Mouse (Mus musculus) T-helper 1 cell (primary cell): ENCODE results near the gene Lmod3.

Source experiments
- in situ Hi-C: fragments of 300-600 bp; cut with MboI, MseI; formaldehyde crosslinking; loops from one replicate; pipeline ENCODE4 v1.15.1; 2025; ENCODE audit warnings: high pct_unique_total_duplicates

Lmod3 gene

DNA sequence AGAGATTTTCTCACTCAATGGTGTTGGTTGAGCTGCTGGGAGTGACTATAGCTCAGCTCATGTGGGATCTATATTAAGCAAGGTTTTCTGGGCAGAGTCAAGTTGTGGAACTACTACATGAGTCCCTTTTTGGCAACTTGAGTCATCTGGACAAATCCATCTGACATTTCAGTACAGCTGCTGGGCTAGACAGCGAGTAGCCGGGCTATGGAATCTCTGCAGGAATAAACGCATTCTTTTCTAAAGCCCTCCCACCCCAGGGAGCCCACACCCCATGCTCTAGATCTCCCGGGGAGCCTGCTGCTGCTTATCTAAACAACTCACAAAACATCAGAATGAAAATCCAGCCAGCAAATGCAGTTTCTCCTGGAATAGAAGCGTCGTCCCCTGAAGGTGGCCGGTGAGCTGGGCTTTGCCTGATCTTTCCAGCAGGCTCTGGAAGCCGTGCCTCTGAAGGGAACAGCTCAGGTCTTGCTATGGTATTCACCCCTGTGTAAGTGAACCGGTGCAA is at the start of gene Lmod3:
TSS of gene Lmod3 (minus strand) at position 49 of the 511 bp plus-strand sequence.
- in situ Hi-C loops: loop anchor here (10.0 to 25.0 kb wide), 2 partner anchors 272 to 485 kb away; no protein-coding TSS in a partner anchor

DNA sequence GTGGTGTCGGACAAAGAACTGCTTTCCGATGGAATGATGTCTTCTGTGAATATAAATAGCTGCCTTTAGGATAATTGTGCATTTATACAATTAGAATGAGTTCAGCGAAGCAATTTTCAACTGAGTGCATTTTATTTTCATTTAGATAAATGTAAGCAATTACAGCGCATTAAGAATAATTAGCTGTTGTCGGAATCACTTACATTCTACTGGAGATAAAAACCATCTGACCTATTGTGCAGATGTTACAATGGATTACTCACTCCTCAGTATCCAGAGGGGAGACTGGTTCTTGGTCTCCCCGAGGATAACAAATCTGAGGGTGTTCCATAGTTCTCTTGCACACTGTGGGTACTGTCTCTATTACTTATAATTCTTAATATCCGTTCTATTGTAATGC is 49.7 kb upstream of the Lmod3 start:
- in situ Hi-C loops: no loop called here

DNA sequence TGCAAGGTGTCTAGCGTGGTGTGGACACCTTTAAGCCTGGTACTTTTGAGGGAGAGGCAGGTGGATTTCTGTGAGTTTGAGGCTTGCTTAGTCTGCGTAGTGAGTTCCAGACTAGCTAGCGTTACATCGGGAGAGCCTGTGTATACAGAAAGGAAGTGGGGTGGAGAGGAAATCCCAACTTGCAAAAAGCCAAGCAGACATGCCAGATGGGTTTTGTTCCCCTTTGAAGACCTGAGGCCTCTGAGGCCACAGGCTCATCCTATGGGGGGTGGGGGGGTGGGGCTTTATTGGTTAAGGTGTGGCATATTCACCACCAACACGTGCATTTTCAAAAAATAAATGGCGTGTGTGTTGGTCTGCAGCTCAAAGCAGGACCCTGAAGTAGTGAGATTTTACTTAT is 48.1 kb upstream of the Lmod3 start:
- in situ Hi-C loops: no loop called here

DNA sequence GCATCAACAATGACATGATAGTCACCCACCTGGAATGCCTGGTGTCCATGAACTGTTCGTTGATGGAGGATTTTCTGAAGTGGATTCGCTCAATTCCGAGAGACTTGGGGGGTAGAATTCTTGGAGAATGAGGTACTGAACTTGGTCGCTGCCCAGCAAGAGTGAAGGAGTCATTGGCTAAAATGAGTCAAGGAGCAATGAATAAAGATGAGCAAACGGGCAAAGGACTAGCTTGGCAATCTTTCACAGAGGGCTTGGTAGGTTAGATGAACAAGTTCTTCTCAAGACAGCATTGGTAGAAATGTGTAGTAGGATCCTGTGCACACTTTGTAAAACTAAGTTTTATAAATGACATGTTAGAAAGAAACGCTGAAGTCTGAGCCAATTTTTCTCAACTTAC is 47.6 kb upstream of the Lmod3 start:
- in situ Hi-C loops: no loop called here

DNA sequence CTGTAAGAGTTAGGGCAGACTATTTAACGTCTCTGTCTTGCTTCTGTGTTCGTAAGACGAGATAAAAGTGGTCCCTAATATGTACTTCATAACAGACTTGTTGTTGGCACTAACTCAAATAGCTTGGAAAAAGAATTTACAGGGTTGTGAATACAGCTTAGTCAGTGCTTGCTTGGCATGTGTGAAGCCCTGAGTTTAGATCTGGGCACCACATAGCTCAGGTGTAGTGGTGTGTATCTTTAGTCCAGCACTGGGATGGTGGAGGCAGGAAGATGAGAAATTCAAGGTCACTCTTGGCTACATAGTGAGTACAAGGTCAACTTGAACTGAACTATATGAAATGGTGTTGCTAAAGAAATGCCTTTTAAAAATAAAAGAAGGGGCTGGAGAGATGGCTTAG is 44.6 kb upstream of the Lmod3 start:
- in situ Hi-C loops: loop anchor here (10.0 kb wide), 1 partner anchor 1582 kb away; the partner anchor contains the start of gene Suclg2

DNA sequence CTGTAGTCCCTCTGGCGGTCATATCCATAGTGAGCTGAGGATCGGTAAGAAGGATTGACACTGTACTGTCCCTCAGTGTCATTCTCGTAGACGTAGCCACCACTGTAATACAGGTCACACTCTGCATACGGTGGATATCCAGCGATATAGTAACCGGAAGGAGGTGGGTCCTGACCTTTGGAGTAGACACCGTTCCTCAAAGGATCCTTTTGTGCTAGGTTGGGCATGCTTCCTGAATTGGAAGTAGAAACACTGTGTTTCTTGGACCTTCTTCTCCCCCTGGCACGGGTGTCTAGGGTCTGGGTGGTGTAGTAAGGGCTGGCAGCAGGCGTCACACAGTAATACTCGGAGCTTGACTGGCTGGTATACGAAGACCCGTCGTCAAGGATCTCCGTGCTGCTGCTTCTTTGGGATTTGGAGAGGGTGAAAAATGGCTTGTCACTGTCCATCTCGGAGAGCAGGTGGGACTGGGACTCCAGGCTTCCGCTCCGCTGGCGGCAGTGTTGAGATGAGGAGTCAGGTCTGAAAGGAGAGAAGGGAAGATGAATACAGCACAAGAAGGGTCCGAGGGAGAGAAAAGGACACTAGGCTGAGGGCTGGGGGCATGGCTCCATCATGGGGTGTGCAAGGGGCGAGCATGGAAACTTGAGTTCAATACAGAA is 43.4 kb upstream of the Lmod3 start:
- in situ Hi-C loops: loop anchor here (10.0 kb wide), 1 partner anchor 1581 kb away; the partner anchor contains the start of gene Suclg2

DNA sequence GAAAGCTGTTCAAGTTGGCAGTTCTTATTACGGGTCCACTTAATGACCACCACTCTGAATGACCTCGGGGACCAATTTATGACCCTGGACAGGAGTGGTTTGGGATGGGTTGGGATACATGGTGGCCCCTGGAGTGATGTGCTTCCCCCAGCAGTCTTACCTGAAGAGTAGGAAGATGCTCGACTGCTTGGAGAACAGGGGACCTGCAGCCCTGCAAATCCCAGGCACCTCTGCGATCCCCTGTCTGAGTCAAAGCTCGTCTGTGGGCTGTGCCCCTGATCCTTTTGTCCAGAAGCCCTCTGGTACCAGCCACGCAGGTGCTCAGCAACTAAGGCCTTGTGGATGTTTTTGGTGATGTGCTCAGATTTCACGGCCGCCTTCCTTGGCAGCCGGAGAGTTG is 42.9 kb upstream of the Lmod3 start:
- in situ Hi-C loops: loop anchor here (10.0 kb wide), 1 partner anchor 1581 kb away; the partner anchor contains the start of gene Suclg2

DNA sequence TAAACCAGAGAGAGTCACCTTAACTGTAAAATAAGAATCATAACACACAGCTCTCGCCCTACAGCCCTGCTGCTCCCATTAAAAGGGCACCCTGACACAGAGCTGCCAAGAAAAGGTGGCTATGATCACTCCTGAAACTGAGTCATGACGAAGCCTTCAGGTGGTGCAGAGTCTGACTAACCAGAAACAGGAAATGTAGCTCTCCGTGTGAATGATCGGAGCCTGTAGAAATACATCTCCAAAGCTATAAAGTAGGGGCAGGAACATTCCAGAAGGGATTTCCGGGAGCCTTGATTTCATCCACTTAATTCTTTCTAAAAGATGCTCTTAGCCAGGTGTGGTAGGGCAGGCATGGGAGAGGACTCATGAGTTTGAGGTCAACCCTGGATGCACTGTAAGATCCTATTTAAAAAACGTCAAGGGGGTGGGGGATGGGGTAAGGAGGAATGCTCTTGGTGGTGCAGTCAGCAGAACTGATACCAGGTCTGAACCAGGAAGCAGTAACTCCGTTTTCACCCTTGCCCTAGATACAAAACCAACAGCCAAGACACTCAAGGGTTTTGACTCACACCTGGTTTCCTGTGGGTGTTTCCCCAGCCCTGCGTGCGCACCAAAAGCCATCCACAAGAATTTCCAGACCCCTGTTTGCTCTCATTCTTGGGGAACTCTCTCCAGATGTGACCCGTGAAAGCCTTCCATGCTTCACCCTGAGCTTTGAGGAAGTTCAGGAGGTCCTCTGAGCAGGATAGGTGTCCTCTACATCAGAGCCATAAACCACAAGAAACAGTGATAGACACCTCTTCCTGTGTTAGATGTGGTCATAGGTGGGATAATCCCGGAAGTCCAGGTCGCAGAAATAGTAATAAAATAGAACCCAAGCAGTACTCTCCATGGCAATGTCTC is 41.4 kb upstream of the Lmod3 start:
- in situ Hi-C loops: loop anchor here (10.0 kb wide), 1 partner anchor 1579 kb away; the partner anchor contains the start of gene Suclg2

DNA sequence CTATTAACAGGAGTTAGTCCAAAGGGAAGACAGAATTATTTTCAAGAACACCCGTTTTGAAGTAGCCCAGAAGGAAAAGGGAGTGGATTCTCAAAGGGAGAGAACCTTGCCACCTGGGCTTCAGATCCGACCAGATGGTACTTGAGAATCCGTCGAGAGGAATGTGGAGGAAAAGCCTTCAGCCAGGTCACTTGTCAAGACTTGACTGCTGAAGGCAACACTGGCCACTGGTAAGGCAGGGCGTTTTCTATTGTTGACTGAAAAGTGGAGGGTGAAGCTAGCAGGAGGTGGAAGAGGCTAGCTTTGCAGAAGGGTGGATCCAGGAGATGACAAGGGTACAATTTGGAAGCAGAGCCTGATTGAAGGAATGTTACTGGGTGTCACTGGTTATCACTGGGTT is 40.3 kb upstream of the Lmod3 start:
- in situ Hi-C loops: loop anchor here (10.0 kb wide), 1 partner anchor 1578 kb away; the partner anchor contains the start of gene Suclg2

DNA sequence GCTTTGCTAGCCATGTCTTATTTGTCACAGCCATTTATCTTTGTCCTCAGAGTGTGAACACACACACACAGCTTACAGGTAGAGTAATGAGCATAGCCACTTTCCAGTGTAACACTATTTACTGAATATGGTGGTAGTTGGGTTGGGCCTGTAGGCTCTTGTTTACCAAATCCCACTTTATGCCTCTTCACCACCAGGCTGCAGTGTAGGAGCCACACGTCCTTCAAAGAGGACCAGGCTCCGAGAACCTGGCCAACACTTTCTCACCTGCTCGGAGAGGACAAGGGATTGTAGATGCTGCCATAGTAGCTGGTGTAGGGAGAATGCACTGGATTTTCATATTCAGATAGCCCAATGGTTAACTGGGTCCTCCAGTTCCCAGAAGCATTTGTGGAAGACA is 39.5 kb upstream of the Lmod3 start:
- in situ Hi-C loops: loop anchor here (10.0 kb wide), 1 partner anchor 1577 kb away; the partner anchor contains the start of gene Suclg2

DNA sequence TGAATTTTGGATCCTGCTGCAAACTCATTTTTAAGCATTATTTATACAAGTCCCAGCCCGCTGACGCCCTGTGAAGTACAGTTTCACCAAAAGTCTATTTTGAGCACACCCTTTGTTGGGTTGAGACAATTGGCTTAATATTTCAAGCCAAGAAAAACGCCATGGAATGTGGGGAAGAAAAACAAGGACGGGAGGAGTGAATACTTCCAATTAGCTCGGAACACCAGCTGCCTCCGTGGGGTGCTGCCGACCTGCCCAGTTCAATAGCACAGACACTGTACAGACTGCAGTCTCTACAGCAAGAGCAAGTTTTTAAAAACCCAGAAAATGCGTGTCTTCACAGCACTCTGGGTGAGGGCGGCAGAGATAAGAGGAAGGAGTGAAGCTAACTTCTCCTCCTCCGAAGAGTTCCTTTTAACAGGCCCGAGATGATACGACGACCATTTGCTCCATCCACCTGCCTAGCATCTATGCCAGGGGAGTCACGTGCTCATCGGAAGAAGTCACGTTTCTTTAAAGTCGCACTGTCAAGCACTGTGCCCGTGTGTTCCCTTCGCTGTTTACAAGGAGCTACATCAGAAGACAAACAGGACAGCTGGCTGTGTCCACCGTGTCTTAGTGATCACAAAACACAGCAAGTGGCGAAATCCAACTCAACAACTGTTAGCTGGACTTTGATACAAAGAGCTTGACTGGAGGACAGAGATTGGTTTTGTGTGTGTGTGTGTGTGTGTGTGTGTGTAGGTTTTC is 38.8 kb upstream of the Lmod3 start:
- in situ Hi-C loops: loop anchor here (10.0 kb wide), 1 partner anchor 1577 kb away; the partner anchor contains the start of gene Suclg2

DNA sequence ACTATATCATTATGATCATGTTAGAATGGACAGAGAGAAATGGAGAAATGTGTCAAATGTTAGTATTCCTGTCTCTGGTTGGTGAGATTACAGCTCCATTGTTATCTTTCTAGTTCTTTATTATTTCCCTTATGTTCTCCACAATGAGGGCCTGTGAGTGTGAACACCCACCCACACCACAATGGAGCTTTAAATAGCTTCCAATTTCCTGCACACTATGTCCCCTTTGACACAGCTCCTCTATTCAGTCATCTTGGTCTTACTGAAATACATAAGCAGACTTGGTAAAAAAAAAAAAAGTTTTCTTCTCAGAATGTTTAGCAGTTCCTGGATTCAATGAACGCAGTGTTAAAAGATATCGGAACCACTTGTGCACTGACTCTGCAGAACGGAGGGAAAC is 38.1 kb upstream of the Lmod3 start:
- in situ Hi-C loops: loop anchor here (10.0 kb wide), 1 partner anchor 1576 kb away; the partner anchor contains the start of gene Suclg2

DNA sequence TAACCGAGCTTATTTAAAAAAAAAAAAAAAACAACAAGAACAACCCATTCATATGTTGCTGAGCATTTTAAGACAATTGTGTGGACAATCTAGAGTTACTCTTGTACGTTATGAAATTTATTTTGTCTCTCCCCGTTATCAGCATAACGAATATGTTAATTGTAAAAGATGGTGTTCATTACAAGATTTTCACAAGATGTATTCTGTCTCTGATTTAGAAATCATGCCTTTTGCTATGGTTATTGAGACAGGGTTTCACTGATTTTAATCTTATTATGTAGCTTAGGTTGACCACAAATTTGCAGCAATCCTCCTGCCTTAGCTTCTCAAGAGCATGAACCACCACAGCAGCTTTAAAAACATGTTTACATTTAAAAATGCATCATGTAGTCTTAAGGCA is 37.3 kb upstream of the Lmod3 start:
- in situ Hi-C loops: loop anchor here (10.0 kb wide), 1 partner anchor 1575 kb away; the partner anchor contains the start of gene Suclg2

DNA sequence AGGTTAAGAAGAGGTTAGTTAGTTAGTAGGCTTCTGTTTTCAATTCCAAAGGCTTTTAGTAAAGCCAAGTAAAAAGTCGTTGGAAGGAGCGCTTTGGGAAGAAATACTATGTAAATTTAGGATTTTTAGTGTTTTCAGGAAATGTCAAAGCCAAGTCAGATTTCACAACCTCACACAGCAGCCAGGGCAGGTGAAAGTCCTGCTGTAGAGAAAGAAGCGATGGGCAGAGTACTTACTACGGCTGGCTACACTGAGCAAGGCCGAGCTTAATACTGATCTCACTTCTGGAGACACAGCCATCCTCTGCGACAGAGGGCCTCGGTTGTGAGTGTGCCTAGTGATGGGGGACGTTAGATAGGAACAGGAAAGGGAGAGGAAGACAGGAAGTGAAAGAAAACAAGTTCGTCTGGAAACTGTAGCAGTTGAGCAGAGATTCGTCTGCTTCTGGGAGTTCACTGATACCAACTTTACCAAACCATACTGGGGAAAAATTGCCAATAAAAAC is 36.8 kb upstream of the Lmod3 start:
- in situ Hi-C loops: no loop called here

DNA sequence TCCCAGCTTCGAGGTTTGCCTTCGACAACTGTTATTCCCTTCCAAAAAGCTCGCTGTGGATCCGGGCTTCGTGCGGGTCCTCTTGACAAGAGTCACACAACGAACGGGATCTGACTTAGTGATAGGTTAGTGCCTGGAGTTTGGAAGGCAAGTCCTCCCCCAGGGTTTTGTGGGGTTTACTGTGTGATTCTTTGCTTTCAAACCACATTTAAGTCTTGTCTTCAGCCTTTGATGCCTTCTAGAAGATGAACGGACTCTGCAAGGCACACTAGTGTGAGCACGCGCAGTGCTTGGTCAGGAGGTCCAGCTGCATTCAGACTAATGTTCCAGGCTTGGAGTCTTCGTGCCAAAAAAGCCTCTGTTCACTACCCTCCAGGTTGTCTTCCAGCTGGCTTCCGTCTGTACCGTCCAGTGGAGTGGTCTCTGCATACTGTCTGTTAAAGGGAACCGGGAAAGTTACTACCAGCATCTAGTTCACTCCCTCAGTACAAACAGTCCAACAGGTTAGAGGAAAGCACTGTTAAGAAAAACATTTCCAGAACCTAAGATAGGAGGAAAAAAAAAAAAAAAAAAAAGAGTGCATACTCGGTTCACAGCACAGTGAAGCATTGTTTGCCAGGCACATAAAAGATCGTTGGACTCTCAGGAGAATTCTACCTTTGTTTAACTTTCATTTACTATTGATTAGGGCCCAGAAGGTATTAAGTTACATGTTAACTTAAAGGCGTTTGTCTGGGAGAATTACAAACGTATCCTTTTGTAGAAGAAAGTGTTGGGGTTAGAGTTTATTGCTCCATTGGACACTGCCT is 35.7 kb upstream of the Lmod3 start:
- in situ Hi-C loops: no loop called here

DNA sequence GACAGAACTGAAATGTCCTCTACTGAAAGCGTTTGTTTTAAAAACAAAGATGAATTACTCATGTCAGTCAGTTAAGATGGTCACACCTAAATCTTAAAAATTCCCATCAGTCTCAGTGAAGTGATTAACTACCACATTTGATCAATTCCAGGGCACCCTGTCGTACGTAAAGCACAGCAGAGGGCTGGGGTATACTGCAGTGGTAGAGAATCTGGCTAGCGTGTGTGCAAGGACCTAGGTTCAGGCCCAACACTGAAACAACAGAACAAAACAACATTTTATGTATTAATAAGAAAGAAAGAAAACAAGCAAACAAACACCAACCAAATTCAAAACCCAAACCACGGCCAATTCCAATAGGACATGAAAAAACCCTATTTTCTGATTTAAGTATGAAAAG is 33.8 kb upstream of the Lmod3 start:
- in situ Hi-C loops: no loop called here

DNA sequence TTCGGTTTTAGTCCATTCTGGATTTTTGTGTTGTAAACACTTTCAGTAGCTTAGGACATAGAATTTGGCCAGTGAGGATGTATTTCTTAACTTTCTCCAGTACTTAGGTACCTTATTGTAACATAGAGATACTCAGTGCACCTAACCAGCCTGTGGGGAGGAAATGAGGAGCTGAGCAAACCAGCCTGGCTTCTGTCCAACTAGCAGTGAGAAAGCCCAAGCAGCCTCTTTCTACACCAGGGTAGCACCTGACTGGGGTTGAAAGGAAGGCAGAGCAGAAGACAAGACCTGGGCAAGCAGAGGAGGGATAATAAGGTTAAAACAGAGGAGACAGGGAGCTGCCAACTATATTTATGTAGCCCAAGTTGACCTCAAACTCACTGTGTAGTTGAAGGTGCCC is 31.1 kb upstream of the Lmod3 start:
- in situ Hi-C loops: no loop called here

DNA sequence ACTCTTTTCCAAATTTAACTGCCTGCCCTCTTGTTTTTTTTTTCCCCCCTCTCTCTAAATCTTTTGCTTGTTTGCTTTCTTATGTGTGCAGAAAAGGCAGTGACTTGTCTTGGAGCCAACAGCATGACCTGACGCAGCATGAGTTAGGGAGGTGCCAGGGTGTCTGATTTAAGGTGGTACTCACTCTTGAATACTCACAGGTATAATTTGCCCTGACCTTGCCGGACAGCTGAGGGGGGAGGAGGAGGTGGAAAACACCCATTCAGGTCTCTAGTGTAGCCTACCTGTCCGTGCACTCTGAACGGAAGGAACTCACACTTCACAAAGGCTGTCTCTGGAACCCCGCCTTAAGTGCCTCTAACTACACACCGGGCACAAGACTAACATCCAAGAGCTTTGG is 26.3 kb upstream of the Lmod3 start:
- in situ Hi-C loops: no loop called here

DNA sequence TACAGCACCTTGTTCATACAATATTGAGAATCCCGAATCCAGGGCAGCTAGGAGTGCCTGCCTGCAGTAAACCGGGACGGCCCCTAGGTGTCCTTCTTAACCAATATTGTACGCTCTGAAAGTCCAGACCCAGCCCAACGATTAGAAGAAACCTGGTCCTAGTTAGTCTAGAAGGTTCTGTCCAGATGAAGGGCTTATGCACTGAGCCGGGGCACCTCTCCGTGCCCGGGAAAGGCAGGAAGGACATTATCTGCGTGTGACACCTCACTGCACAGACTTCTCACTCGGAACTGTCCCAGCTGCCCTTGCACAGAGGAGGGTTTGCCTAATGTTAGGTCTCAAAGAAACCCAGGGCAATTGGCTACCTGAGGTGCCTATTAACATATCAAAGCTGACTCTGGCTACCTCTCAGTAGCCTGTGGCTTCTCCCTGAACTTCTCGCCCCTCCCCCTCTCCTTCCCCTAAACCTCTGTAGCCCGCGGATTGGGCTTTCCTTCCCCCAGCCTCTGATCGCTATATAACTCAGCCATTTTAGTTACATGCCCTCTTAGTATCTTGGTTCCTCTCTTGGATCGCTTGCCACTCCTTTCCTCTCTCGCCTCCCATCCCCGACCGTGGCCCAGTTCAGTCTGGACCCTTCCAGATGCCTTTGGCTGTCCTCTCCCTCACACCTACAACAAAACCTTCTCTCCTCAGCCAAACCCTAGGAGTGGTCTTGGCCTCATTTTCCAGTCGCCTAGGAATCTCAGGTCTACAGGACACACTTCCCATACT is 25.6 kb upstream of the Lmod3 start:
- in situ Hi-C loops: no loop called here
